Mouse (Mus musculus) CD4-positive naive resting alpha-beta T cell, adult 57 days (primary cell): ENCODE measurements around the gene Ppp1r21. TPM values are rescaled to one million over a fixed set of nuclear protein-coding genes. Genes with fewer than 3 reads are reported as not detected.

Source experiments
- total RNA-seq: library from RNA; stranded (reverse); gene quantifications from one replicate; pipeline ENCODE4 v1.2.4, GENCODE M21; 2023

Gene Ppp1r21
- 68.3 TPM for total RNA-seq

GRCm38 (mm10) chr17:88529519-88530235, at the start of gene Ppp1r21:
TSS of gene Ppp1r21 (plus strand) at chr17:88530118.

GRCm38 (mm10) chr17:88597222-88598055, 67.5 kb downstream of the Ppp1r21 start, which contains the start of gene Ston1:
TSS of gene Ston1 (plus strand) at chr17:88597684.

Other genes starting within 250 kb of the Ppp1r21 start
- 60.7 TPM for gene Foxn2, start 89.4 kb upstream of the Ppp1r21 start, total RNA-seq
- gene Ston1, start 67.6 kb downstream of the Ppp1r21 start, total RNA-seq: 2.4 TPM
- gene Gtf2a1l, start 138.5 kb downstream of the Ppp1r21 start, total RNA-seq: not detected